Mouse (Mus musculus): ENCODE results near the gene Mrpl18. TPM values are rescaled to one million over a fixed set of nuclear protein-coding genes. Genes with fewer than 3 reads are reported as not detected.
A peak's percentile ranks its signal among the peaks of the same experiment; 100 is the strongest.

The Mrpl18 gene
- polyA plus RNA-seq, 1 experiment from 2014 or later, result 166 TPM

DNA sequence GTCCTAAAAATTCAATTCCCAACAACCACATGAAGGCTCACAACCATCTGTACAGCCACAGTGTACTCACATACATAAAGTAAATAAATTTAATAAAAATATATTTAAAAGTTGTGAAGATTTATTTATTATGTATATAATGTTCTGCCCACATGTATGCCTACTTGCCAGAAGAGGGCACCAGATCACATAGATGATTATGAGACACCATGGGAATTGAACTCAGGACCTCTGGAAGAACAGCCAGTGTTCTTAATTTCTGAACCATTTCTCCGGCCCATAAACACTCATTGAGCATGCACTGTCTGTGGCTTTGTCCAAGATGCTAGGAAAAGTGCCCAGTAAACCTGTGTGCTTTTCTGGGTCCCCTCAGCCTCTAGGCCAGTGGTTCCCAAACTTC, 34.9 kb downstream of the Mrpl18 start:
- Histone ChIP-seq H3K4me2 (no peak overlapping the region), H3K36me3 (no peaks in the 10 kb centered on the region), H3K4me1 (peaks cover 4% of the 10 kb centered on the region), H3K9me3 (no peaks in the 10 kb centered on the region), H3K9ac (no peak overlapping the region), H3K27me3 (replicated peaks) (no peaks in the 10 kb centered on the region; the same call in 1 of the 2 replicates), H3K27ac (replicated peaks) (no peak overlapping the region), H3K4me3 (no peak overlapping the region)
- WGBS, result 63% methylated on average over 1 of the region's 1 CpGs
- no peak for ATAC-seq (ENCODE audit: extremely low read depth, insufficient number of reproducible peaks, low FRiP score, low TSS enrichment)

DNA sequence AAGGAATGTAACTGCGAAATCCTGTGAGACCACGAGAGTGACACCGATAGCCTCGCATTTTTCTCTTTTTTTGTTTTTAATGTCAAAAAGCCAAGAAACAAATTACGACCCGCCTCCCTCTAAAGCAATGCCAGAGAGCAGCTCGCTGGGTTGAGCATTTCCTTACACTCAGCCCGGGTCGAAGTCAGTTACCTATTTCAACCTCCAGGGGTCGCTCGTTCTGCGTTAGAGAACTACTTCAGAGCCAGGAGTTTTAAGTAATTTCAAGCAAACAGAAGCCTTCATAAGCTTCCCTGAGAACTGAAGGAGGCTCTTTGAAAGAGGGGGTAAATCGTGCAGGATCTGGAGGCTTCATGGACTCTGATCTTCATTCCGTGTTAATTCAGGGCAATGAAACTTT, 36.0 kb downstream of the Mrpl18 start:
- Histone ChIP-seq H3K9ac (peak overlapping the region; percentile 55), H3K4me3 (peak overlapping the region; percentile 36), H3K4me2 (peak overlapping the region; percentile 68), H3K4me1 (peaks cover 4% of the 10 kb centered on the region), H3K27me3 (replicated peaks) (no peaks in the 10 kb centered on the region; the same call in 1 of the 2 replicates), H3K27ac (replicated peaks) (no peak overlapping the region), H3K9me3 (no peaks in the 10 kb centered on the region), H3K36me3 (no peaks in the 10 kb centered on the region)
- 2% methylated on average over 14 of the region's 14 CpGs for WGBS
- ATAC-seq (ENCODE audit: extremely low read depth, insufficient number of reproducible peaks, low FRiP score, low TSS enrichment), result no peak

DNA sequence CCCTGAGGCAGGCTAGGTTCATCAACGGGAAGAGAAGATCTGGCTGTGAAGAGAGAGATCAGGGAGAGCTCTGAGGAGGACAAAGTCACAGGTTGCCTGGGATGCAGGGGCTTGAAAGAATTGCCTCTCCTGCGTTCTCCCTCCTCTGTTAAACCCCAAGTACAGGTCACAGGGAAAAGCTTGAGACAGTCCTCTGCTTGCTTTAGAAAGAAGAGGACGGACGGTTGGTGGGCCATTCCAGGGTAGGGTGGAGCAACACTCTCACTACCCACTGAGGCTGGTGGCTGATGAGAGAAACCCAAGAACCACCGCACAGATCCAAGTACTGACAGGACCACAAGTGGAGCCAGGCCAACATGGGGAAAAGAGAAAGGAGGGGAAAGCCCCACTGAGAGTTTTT, 40.4 kb downstream of the Mrpl18 start, which contains the start of gene Mrgprh:
TSS of gene Mrgprh (plus strand) at position 301 of the 400 bp plus-strand sequence.
- 72% methylated on average over 5 of the region's 5 CpGs for WGBS
- no peaks in the 10 kb centered on the region for H3K36me3 ChIP-seq
- H3K9me3 ChIP-seq, result no peaks in the 10 kb centered on the region
- no peak within 1 kb of the TSS for H3K27ac ChIP-seq (replicated peaks)
- no peak within 1 kb of the TSS for H3K4me3 ChIP-seq
- H3K4me1 ChIP-seq, result peaks cover 14% of the 10 kb centered on the region
- no peak for ATAC-seq (ENCODE audit: extremely low read depth, insufficient number of reproducible peaks, low FRiP score, low TSS enrichment)
- H3K27me3 ChIP-seq (replicated peaks), result peaks cover 23% of the 10 kb centered on the region
- no peak within 1 kb of the TSS for H3K4me2 ChIP-seq
- no peak within 1 kb of the TSS for H3K9ac ChIP-seq

- ATAC-seq (ENCODE audit: extremely low read depth, insufficient number of reproducible peaks, low FRiP score, low TSS enrichment), result no peak
- no peak overlapping the region for H3K4me3 ChIP-seq
- no peaks in the 10 kb centered on the region for H3K36me3 ChIP-seq
- H3K4me2 ChIP-seq, result no peak overlapping the region
- no peak overlapping the region for H3K27ac ChIP-seq (replicated peaks)
- H3K4me1 ChIP-seq, result peaks cover 23% of the 10 kb centered on the region
- peaks cover 23% of the 10 kb centered on the region for H3K27me3 ChIP-seq (replicated peaks)
- H3K9ac ChIP-seq, result no peak overlapping the region
- 65% methylated on average over 16 of the region's 16 CpGs for WGBS
- no peaks in the 10 kb centered on the region for H3K9me3 ChIP-seq
Observed at GRCm38 (mm10) chr17:12872275-12873028, 43.7 kb downstream of the Mrpl18 start.

- no peak overlapping the region for H3K9ac ChIP-seq
- ATAC-seq (ENCODE audit: extremely low read depth, insufficient number of reproducible peaks, low FRiP score, low TSS enrichment), result no peak
- no peak overlapping the region for H3K4me3 ChIP-seq
- H3K9me3 ChIP-seq, result no peaks in the 10 kb centered on the region
- H3K36me3 ChIP-seq, result no peaks in the 10 kb centered on the region
- 0 out of 2 replicates have a peak overlapping the region, but pooled peaks have one; percentile 48 for H3K27ac ChIP-seq (replicated peaks)
- no peak overlapping the region for H3K4me2 ChIP-seq
- peaks cover 27% of the 10 kb centered on the region for H3K4me1 ChIP-seq
- H3K27me3 ChIP-seq (replicated peaks), result peaks cover 23% of the 10 kb centered on the region
- WGBS, result 10% methylated on average over 4 of the region's 4 CpGs
Observed at GRCm38 (mm10) chr17:12868640-12869039, 47.5 kb downstream of the Mrpl18 start.

GRCm38 (mm10) chr17:12868043-12868442, 48.1 kb downstream of the Mrpl18 start, which contains the start of gene Mas1:
Gene Mas1, minus strand, starts transcription at chr17:12868143.
- H3K27ac ChIP-seq (replicated peaks), result peak within 1 kb of the TSS; percentile 61
- no peak within 1 kb of the TSS for H3K9ac ChIP-seq
- WGBS, result 34% methylated on average over 2 of the region's 2 CpGs
- no peak within 1 kb of the TSS for H3K4me3 ChIP-seq
- no peaks in the 10 kb centered on the region for H3K9me3 ChIP-seq
- H3K27me3 ChIP-seq (replicated peaks), result peaks cover 23% of the 10 kb centered on the region
- ATAC-seq (ENCODE audit: extremely low read depth, insufficient number of reproducible peaks, low FRiP score, low TSS enrichment), result no peak
- H3K36me3 ChIP-seq, result no peaks in the 10 kb centered on the region
- 0 out of 2 replicates have a peak within 1 kb of the TSS, but pooled peaks have one; percentile 19 for H3K4me2 ChIP-seq
- peaks cover 23% of the 10 kb centered on the region for H3K4me1 ChIP-seq

DNA sequence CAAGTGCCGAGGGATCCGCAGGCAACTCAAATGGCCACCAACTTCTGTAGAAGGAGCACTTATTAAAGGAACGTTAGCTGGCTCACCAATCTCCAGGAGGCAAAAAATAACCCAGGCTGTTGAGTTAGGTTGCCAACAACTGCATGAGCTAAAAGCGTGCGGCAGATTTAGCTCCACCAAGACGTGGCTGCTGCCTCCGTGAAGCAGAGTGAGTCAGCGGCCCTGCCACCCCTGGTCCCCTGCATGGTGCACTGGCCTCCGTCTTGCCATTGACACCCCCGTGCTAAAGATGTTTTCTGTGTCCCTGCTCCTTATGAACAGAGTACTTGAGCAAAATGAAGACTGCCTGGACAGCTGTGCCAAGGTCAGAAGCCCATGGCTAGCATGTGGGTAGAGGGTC, 49.3 kb downstream of the Mrpl18 start:
- no peak overlapping the region for H3K9ac ChIP-seq
- H3K4me2 ChIP-seq, result 0 out of 2 replicates have a peak overlapping the region, but pooled peaks have one; percentile 19
- H3K9me3 ChIP-seq, result no peaks in the 10 kb centered on the region
- peak overlapping the region; percentile 61 for H3K27ac ChIP-seq (replicated peaks)
- H3K27me3 ChIP-seq (replicated peaks), result peaks cover 15% of the 10 kb centered on the region; the same call in 1 of the 2 replicates
- no peaks in the 10 kb centered on the region for H3K36me3 ChIP-seq
- H3K4me1 ChIP-seq, result peaks cover 23% of the 10 kb centered on the region
- no peak for ATAC-seq (ENCODE audit: extremely low read depth, insufficient number of reproducible peaks, low FRiP score, low TSS enrichment)
- no peak overlapping the region for H3K4me3 ChIP-seq
- whole genome bisulfite sequencing, result 45% methylated on average over 10 of the region's 10 CpGs

DNA sequence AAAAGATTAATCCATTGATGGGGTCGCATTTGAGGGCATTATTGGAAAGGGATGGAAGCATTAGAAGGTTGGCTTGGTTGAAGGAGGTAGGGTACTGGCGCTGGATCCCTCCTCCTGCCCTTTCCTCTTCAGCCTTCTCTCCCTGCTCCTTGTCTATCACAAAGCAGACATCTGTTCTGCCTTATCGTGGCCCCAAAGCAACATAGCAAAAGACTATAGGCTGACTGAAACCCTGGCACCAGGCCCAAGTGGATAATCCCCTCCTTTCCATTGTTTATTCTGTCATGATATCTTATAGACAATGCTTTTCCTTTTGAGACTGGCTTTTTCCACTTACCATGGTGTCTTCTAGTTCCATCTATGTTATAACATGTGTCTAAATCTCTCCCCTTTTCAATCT, 50.7 kb downstream of the Mrpl18 start:
- Histone ChIP-seq H3K36me3 (no peaks in the 10 kb centered on the region), H3K4me3 (no peak overlapping the region), H3K9me3 (no peaks in the 10 kb centered on the region), H3K27ac (replicated peaks) (no peak overlapping the region), H3K27me3 (replicated peaks) (0 out of 2 replicates have a peak, but pooled peaks cover 5% of the 10 kb centered on the region), H3K9ac (no peak overlapping the region), H3K4me1 (peaks cover 23% of the 10 kb centered on the region), H3K4me2 (no peak overlapping the region)
- WGBS, result 46% methylated on average over 3 of the region's 3 CpGs
- ATAC-seq (ENCODE audit: extremely low read depth, insufficient number of reproducible peaks, low FRiP score, low TSS enrichment), result no peak

DNA sequence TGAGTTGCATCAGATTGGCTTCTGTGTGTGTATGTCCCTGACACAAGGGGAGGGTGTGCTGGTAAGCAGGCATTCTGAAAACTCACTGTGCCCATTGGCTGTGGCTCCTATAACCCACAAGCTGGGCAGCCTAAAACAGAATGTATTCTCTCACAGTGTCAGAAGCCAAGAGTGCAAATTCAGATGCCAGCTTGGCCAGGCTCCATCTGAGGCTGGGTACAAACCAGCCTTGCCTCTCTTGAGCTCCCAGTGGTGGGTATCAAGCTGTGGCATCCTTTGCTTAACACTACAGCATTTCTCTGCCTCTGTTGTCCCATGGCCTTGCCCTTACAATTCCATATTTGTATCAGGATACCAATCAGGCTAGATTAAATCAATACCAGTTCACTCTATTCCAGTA, 52.0 kb downstream of the Mrpl18 start:
- H3K27ac ChIP-seq (replicated peaks), result no peak overlapping the region

More for the DNA sequence above, 52.0 kb downstream of the Mrpl18 start:
- Histone ChIP-seq H3K9me3 (no peaks in the 10 kb centered on the region), H3K9ac (no peak overlapping the region), H3K4me1 (peaks cover 22% of the 10 kb centered on the region), H3K36me3 (no peaks in the 10 kb centered on the region), H3K4me3 (no peak overlapping the region), H3K4me2 (no peak overlapping the region), H3K27me3 (replicated peaks) (0 out of 2 replicates have a peak, but pooled peaks cover 5% of the 10 kb centered on the region)
- ATAC-seq (ENCODE audit: extremely low read depth, insufficient number of reproducible peaks, low FRiP score, low TSS enrichment), result no peak

Small RNAs within 50 kb of the gene (microRNA-seq; reads per million reads assigned to microRNA genes)
- gene Gm24085, result not detected

Other genes with a start within 250 kb of the Mrpl18 start
- 12.0 and 15.1 TPM in 2 replicates for gene Slc22a1, start 240.5 kb downstream of the Mrpl18 start, polyA plus RNA-seq (2015; fragmentation: Nextera tagmentation; extraction: Ambion mirVana)
- 142 and 143 TPM in 2 replicates for gene Igf2r, start 146.7 kb downstream of the Mrpl18 start, polyA plus RNA-seq (2015; fragmentation: Nextera tagmentation; extraction: Ambion mirVana)
- gene Mas1, start 48.2 kb downstream of the Mrpl18 start, polyA plus RNA-seq (2015; fragmentation: Nextera tagmentation; extraction: Ambion mirVana), result 0.25 and 0.31 TPM in 2 replicates
- 0.14 TPM in 1 of 2 replicates, not detected in the other for gene Mrgprh, start 40.3 kb downstream of the Mrpl18 start, polyA plus RNA-seq (2015; fragmentation: Nextera tagmentation; extraction: Ambion mirVana)
- gene Pnldc1, start 6.1 kb downstream of the Mrpl18 start, polyA plus RNA-seq (2015; fragmentation: Nextera tagmentation; extraction: Ambion mirVana), result 0.70 and 1.0 TPM in 2 replicates
- gene Tcp1, start 644 bp downstream of the Mrpl18 start, polyA plus RNA-seq (2015; fragmentation: Nextera tagmentation; extraction: Ambion mirVana), result 315 and 348 TPM in 2 replicates
- 0.13 and 0.47 TPM in 2 replicates for gene Acat3, start 24.3 kb upstream of the Mrpl18 start, polyA plus RNA-seq (2015; fragmentation: Nextera tagmentation; extraction: Ambion mirVana)
- 48.9 and 50.9 TPM in 2 replicates for gene Acat2, start 44.4 kb upstream of the Mrpl18 start, polyA plus RNA-seq (2015; fragmentation: Nextera tagmentation; extraction: Ambion mirVana)
- gene Wtap, start 77.8 kb upstream of the Mrpl18 start, polyA plus RNA-seq (2015; fragmentation: Nextera tagmentation; extraction: Ambion mirVana), result 80.5 and 87.0 TPM in 2 replicates
- gene Sod2, start 90.5 kb upstream of the Mrpl18 start, polyA plus RNA-seq (2015; fragmentation: Nextera tagmentation; extraction: Ambion mirVana), result 305 and 354 TPM in 2 replicates
- gene Gpr31b, start 136.0 kb upstream of the Mrpl18 start, polyA plus RNA-seq (2015; fragmentation: Nextera tagmentation; extraction: Ambion mirVana), result 0.13 TPM in 1 of 2 replicates, not detected in the other
- gene Tcp10b, start 144.8 kb upstream of the Mrpl18 start, polyA plus RNA-seq (2015; fragmentation: Nextera tagmentation; extraction: Ambion mirVana), result 0.11 TPM in 1 of 2 replicates, not detected in the other
- gene Unc93a, start 215.5 kb upstream of the Mrpl18 start, polyA plus RNA-seq (2015; fragmentation: Nextera tagmentation; extraction: Ambion mirVana), result not detected in 2 replicates

All from heart, embryonic 13.5 days (tissue).